Mouse (Mus musculus) small intestine, adult 2 months (tissue): ENCODE measurements at regions not wholly inside any gene's neighbourhood (a gene's known extent, or its start where the extent isn't known, plus 50 kb on each side); places are given as distances from the start of the nearest gene placed in this dataset.

ENCODE experiments used
- CTCF ChIP-seq: fragments of 200-500 bp; IDR thresholded peaks from 2 replicates; pipeline ENCODE4 v1.5.1; 2012; ENCODE audit warnings: low read depth, mild to moderate bottlenecking, control low read depth, inconsistent platforms, low read length, moderate library complexity, mixed read lengths; ENCODE audit not compliant: insufficient replicate concordance, insufficient read length; ENCODE audit errors: extremely low read depth
- POLR2A ChIP-seq: fragments of 200-500 bp; IDR thresholded peaks from 2 replicates; pipeline ENCODE4 v1.6.1; 2012; ENCODE audit warnings: low read depth, mild to moderate bottlenecking, control low read depth, inconsistent platforms, low read length, moderate library complexity

- TF ChIP-seq CTCF (no peak), POLR2A (no peak)
These were observed 71.7 kb upstream of the Boc start for GRCm38 (mm10) chr16:44630426-44630825.
